Mouse (Mus musculus) spleen, adult 2 months (tissue): ENCODE data around the gene S100a10. TPM values are rescaled to one million over a fixed set of nuclear protein-coding genes. Genes with fewer than 3 reads are reported as not detected.

Experiments used
- DNase-seq, 2 experiments: peaks; one replicate each; pipeline versions ENCODE4 v3.0.0 to v3.0.0-alpha.2; 2012 to 2021; ENCODE audit warnings: low spot score in 2 of 2, low read depth in 1 of 2
- H3K27ac ChIP-seq: fragments of 200-500 bp; 2 replicates; pipeline ENCODE4 v1.5.1; 2012; ENCODE audit warnings: low read length, inconsistent platforms; ENCODE audit not compliant: insufficient read depth
- H3K27me3 ChIP-seq: fragments of 200-500 bp; 2 replicates; pipeline ENCODE4 v1.6.1; 2012; ENCODE audit warnings: mild to moderate bottlenecking, moderate library complexity, low read length, inconsistent platforms; ENCODE audit not compliant: control insufficient read depth, insufficient read depth
- H3K36me3 ChIP-seq: fragments of 200-500 bp; 2 replicates; pipeline ENCODE4 v1.6.1; 2012; ENCODE audit warnings: mild to moderate bottlenecking, low read length, inconsistent platforms; ENCODE audit not compliant: control insufficient read depth, insufficient read depth
- H3K4me1 ChIP-seq: fragments of 200-500 bp; 2 replicates; pipeline ENCODE4 v1.6.1; 2011; ENCODE audit warnings: inconsistent platforms; ENCODE audit not compliant: control insufficient read depth, insufficient read depth, insufficient read length
- H3K4me3 ChIP-seq: fragments of 200-500 bp; 2 replicates; pipeline ENCODE4 v1.5.1; 2011; ENCODE audit warnings: mild to moderate bottlenecking, inconsistent platforms; ENCODE audit not compliant: insufficient read depth, insufficient read length; ENCODE audit errors: extremely low read depth
- CTCF ChIP-seq: fragments of 200-500 bp; IDR thresholded peaks from 2 replicates; pipeline ENCODE4 v1.5.1; 2011; ENCODE audit warnings: mild to moderate bottlenecking, inconsistent platforms; ENCODE audit not compliant: insufficient read depth, insufficient read length, insufficient replicate concordance; ENCODE audit errors: extremely low read depth
- POLR2A ChIP-seq: fragments of 200-500 bp; IDR thresholded peaks from 2 replicates; pipeline ENCODE4 v1.6.1; 2011; ENCODE audit warnings: low read depth, low read length, inconsistent platforms
- WGBS: fragments of 180-500 bp; shearing (Covaris S2); methylation state at CpG from one replicate; pipeline ENCODE4 v1.1.7; 2018; 5-methylcytosine and 5-hydroxymethylcytosine counted together
- polyA plus RNA-seq: library from polyadenylated mRNA; depleted of rRNA; stranded (reverse); fragments of >200 nt; gene quantifications from 2 replicates; pipeline ENCODE4 v1.2.3, GENCODE M21; 2012

S100a10 gene
- polyA plus RNA-seq, 1 experiment: 36.2 TPM

DNA sequence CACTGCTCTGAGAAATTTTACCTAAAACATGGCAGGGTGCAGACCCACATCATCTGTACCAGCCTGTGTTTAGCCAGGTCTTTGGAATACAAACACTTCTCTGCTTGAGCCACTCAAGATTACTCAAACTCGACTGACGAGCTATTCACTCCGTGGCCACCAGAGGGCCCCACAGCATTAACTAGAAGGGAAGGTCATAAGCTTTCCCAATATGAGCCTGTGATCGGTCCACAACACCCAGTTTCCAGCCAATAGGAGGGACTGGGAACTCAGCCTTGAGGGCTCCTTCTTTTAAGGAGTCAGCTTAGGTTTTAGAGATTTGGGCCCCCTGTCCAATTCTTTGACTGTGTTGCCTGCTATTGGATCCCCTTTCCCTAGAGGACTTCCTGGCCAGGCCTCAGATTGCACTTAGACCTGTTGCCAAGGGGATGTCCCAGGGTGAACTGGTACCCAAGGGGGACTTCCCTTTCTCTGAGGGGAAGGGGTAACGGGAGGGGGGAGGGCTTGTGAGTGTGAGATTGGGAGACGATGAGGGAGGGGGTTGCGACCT, 7.7 kb upstream of the S100a10 start:
- Histone ChIP-seq H3K36me3 (no peaks in the 10 kb centered on the region), H3K4me3 (no peak overlapping the region), H3K27ac (peak overlapping the region; percentile 43), H3K27me3 (no peaks in the 10 kb centered on the region), H3K4me1 (peaks cover 27% of the 10 kb centered on the region)
- peak in 1 of 2 experiments; percentile 87 for DNase-seq
- 12% methylated on average over 7 of the region's 7 CpGs for WGBS
- TF ChIP-seq CTCF: peak; percentile 83; the same call in 1 of the 2 replicates
- no peak for TF ChIP-seq POLR2A

DNA sequence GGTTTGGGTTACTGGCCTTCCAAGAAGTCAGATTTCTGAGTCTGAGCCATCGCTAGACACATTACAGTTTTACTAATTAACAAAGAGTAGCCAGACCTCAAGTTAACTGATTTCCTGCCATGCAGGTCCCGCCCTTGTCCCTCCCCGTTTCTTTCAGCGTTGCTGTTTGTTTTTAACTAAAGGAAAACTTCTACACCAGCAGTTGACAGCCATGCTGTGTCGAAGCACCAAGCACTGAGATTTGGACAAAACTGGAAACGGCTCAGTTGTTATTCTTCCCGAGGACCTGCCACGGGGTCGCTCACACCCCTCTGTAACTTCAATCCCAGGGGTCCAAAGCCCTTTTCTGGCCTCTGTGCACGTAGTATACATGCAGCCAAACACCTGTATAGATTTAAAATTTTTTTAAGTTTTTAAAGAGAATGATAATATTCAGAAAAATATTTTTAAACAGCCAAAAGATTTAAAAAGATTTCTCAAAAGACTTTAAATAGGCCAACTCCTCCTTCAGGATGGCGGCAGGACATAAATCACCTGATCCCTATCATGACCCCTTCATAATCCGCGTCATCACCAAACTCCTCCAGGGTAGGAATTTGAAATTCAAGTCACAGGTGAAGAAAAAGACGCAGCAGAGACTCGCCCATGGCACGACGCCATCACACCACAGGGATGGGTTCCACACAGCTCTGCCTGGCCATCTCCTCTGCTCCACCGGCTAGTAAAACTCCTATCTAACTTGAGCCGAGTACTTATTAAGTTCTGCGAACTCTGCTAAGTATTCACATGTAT, 6.9 kb upstream of the S100a10 start:
- H3K27me3 ChIP-seq: no peaks in the 10 kb centered on the region
- H3K4me3 ChIP-seq: no peak overlapping the region
- 40% methylated on average over 20 of the region's 20 CpGs for WGBS
- H3K27ac ChIP-seq: peak overlapping the region; percentile 96
- DNase-seq: peak in 1 of 2 experiments; percentile 24
- peaks cover 34% of the 10 kb centered on the region for H3K4me1 ChIP-seq
- no peak for TF ChIP-seq CTCF
- TF ChIP-seq POLR2A: no peak
- H3K36me3 ChIP-seq: no peaks in the 10 kb centered on the region

DNA sequence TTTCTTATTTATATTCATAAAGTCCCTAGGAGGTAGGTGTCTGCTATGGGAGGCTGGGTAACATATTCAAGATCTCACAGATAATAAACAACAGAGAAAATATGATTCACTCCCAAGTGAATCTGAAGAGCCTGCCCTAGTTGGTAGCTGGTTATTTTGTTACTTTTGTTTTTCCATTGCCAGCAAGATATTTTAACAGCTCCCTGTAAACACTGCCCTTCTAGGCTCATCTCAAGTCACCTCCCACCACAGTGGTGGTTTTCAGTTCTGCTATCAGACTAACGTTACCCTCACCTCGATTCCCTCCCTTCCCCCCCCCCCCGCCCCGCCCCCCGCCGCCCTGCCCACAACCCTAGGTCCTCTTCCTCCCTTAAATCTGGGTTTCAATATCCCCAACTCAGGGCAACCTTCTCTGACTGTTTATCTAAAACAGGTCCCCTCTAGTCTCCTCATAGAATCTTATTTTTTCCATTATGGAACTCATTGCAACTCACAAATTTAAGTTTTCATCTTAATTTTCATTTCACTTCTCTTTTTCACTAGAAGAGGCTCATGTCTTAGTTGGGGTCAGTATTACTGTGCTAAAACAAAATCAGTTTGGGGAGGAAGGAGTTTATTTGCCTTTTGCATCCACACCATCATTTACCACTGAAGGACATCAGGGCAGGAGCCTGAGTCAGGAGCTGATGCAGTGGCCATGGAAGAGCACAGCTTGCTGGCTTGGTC, 6.2 kb upstream of the S100a10 start:
- Histone ChIP-seq H3K36me3 (no peaks in the 10 kb centered on the region), H3K4me3 (no peak overlapping the region), H3K4me1 (peaks cover 35% of the 10 kb centered on the region), H3K27me3 (no peaks in the 10 kb centered on the region), H3K27ac (peak overlapping the region; percentile 96)
- TF ChIP-seq CTCF (no peak), POLR2A (no peak; the same call in 1 of the 2 replicates)
- under 1% methylated on average over 6 of the region's 6 CpGs for WGBS
- peak in 1 of 2 experiments; percentile 53 for DNase-seq

DNA sequence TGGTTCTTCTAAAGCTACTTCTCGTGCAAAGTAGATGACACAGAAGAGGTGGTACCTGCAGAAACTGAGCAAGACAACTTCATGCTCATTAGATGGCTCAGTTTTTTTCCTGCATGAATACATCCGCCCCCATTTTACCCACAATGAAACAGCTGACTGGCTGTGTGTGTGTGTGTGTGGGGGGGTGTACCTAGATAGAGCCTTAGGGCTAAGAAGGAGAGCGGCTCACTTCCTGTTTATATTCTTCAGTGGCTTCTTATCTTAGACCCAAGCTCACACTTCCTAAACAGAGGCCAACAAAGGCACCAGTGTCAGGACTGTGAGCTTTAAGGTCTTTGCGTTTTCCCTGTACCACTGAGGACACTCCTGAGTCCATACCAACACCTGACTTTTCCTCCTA, 4.9 kb upstream of the S100a10 start:
- H3K4me3 ChIP-seq: no peak overlapping the region
- H3K27me3 ChIP-seq: no peaks in the 10 kb centered on the region
- peak overlapping the region; percentile 87 for H3K27ac ChIP-seq
- peak; percentile 68 to 80 for DNase-seq
- H3K4me1 ChIP-seq: peaks cover 42% of the 10 kb centered on the region
- 6% methylated on average over 4 of the region's 4 CpGs for WGBS
- TF ChIP-seq POLR2A: peak; percentile 26; the same call in 1 of the 2 replicates
- no peak for TF ChIP-seq CTCF
- H3K36me3 ChIP-seq: no peaks in the 10 kb centered on the region

DNA sequence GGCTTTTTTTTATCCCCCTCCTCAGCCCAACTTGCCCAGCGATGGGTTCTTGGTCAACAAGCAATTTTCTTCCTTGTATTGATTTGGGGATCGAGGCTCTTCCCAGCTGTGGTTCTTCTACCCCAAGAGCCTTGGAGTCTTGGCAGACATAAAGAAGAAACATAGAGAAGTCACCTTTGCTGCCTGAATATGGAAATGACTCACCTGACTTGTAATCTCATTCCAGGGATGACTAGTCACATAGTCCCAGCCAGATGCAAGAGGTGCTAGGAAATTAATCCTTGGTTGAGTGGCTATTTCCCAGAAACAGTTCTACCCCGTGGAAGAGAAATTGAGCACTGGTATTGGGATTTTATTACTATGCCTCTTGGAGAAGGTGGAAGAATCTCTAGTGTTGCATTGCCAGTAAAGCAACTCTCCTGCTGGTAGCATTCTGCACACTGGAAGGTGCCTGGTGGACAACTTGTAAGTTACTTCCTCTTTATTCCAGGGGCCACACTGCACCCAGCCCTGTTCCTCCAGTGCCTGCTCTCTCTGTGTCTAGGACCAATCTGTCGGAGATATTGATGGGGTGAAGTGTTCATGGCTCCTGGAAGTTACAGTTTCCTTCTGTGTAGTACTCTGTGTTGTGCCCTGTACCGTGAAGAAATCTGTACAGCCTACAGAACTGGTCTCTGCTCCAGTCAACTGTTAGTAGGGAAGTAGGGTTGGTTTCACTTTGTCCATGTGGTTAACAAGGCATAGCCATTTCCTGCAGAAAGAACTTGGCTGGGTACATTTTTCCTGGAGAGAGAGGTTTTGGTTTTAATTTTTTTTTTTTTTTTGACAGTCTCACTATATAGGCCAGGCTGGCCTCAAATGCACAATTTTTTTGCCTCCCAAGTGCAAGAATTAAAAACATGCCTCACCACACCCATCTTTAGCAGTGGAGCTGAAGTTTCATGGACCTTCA, 2.7 kb upstream of the S100a10 start:
- DNase-seq: no peak
- Histone ChIP-seq H3K4me3 (no peak overlapping the region), H3K4me1 (peaks cover 47% of the 10 kb centered on the region), H3K27me3 (no peaks in the 10 kb centered on the region), H3K36me3 (no peaks in the 10 kb centered on the region), H3K27ac (peak overlapping the region; percentile 61)
- no peak for TF ChIP-seq POLR2A
- TF ChIP-seq CTCF: no peak
- WGBS: 45% methylated on average over 5 of the region's 5 CpGs

DNA sequence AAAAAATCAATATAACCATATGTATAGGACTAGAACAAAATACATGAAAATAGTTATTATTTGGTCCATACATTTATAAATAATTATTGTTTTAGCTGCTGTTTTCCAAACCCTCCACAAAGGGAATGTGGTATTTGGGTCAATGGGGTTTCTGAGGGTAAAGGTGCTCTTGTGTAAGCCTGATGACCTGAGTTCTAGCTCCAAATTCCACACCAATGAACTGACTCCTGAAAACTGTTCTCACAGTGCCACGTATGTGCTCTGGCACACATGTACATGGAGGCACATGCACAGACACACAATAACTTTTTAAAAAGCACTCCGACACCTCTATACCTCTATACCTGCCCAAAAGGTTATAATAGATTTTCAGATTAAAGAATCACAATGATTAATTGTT, 1.6 kb upstream of the S100a10 start:
- no peak for DNase-seq
- Histone ChIP-seq H3K4me3 (no peak overlapping the region), H3K4me1 (peaks cover 43% of the 10 kb centered on the region), H3K36me3 (no peaks in the 10 kb centered on the region), H3K27ac (no peak overlapping the region), H3K27me3 (no peaks in the 10 kb centered on the region)
- TF ChIP-seq POLR2A (no peak), CTCF (no peak)
- 89% methylated on average over 2 of the region's 2 CpGs for WGBS
